Mouse (Mus musculus): ENCODE measurements around the gene Rnf43. TPM values are rescaled to one million over a fixed set of nuclear protein-coding genes. Genes with fewer than 3 reads are reported as not detected.

The Rnf43 gene
- polyA plus RNA-seq, 1 experiment = 3.1 TPM

- no peak for DNase-seq (ENCODE audit: low spot score)
Observed at GRCm38 (mm10) chr11:87759609-87760005, 97.1 kb downstream of the Rnf43 start.

- DNase-seq (ENCODE audit: low spot score) = no peak
Observed at GRCm38 (mm10) chr11:87760301-87761081, 98.0 kb downstream of the Rnf43 start, which contains the start of gene Tspoap1. Tspoap1 (plus strand) TSS chr11:87760541.

- DNase-seq (ENCODE audit: low spot score) = no peak
Observed at GRCm38 (mm10) chr11:87761181-87761721, 98.7 kb downstream of the Rnf43 start.

- no peak for DNase-seq (ENCODE audit: low spot score)
Observed at GRCm38 (mm10) chr11:87761806-87762701, 99.5 kb downstream of the Rnf43 start.

GRCm38 (mm10) chr11:87762702-87763385 lies 100.3 kb downstream of the Rnf43 start:
- DNase-seq (ENCODE audit: low spot score) = no peak

GRCm38 (mm10) chr11:87763511-87763987 lies 101.0 kb downstream of the Rnf43 start:
- no peak for DNase-seq (ENCODE audit: low spot score)

- DNase-seq (ENCODE audit: low spot score) = no peak
Observed at GRCm38 (mm10) chr11:87763988-87764876, 101.7 kb downstream of the Rnf43 start.

GRCm38 (mm10) chr11:87768745-87769144 lies 106.2 kb downstream of the Rnf43 start:
- no peak for DNase-seq (ENCODE audit: low spot score)

GRCm38 (mm10) chr11:87770989-87771388 lies 108.5 kb downstream of the Rnf43 start:
- peak; percentile 61 for DNase-seq (ENCODE audit: low spot score)

GRCm38 (mm10) chr11:87772354-87772753 lies 109.8 kb downstream of the Rnf43 start:
- no peak for DNase-seq (ENCODE audit: low spot score)

- DNase-seq (ENCODE audit: low spot score) = no peak
Observed at GRCm38 (mm10) chr11:87778100-87778765, 115.7 kb downstream of the Rnf43 start.

- no peak for DNase-seq (ENCODE audit: low spot score)
Observed at GRCm38 (mm10) chr11:87778915-87779314, 116.4 kb downstream of the Rnf43 start.

GRCm38 (mm10) chr11:87779392-87779791 lies 116.9 kb downstream of the Rnf43 start:
- no peak for DNase-seq (ENCODE audit: low spot score)

- DNase-seq (ENCODE audit: low spot score) = no peak
Observed at GRCm38 (mm10) chr11:87780130-87780529, 117.6 kb downstream of the Rnf43 start.

Other genes with a start within 250 kb of the Rnf43 start
- not detected in 2 replicates for gene Gm11492, start 96.1 kb upstream of the Rnf43 start, polyA plus RNA-seq (2012; rRNA removed)
- 57.9 and 72.5 TPM in 2 replicates for gene Sept4, start 93.8 kb upstream of the Rnf43 start, polyA plus RNA-seq (2012; rRNA removed)
- gene Mtmr4, start 70.6 kb upstream of the Rnf43 start, polyA plus RNA-seq (2012; rRNA removed) = 26.1 and 27.2 TPM in 2 replicates
- gene Hsf5, start 45.6 kb upstream of the Rnf43 start, polyA plus RNA-seq (2012; rRNA removed) = 0.10 TPM in 2 replicates
- gene Supt4a, start 74.8 kb downstream of the Rnf43 start, polyA plus RNA-seq (2012; rRNA removed) = 94.2 and 98.4 TPM in 2 replicates
- gene Tspoap1, start 97.8 kb downstream of the Rnf43 start, polyA plus RNA-seq (2012; rRNA removed) = 9.7 and 11.4 TPM in 2 replicates
- 0.46 and 1.1 TPM in 2 replicates for gene Mpo, start 130.9 kb downstream of the Rnf43 start, polyA plus RNA-seq (2012; rRNA removed)
- gene Lpo, start 165.6 kb downstream of the Rnf43 start, polyA plus RNA-seq (2012; rRNA removed) = not detected in 2 replicates
- 14.6 and 19.2 TPM in 2 replicates for gene Mks1, start 190.5 kb downstream of the Rnf43 start, polyA plus RNA-seq (2012; rRNA removed)
- not detected in 2 replicates for gene Epx, start 212.8 kb downstream of the Rnf43 start, polyA plus RNA-seq (2012; rRNA removed)
- not detected in 2 replicates for gene Olfr462, start 229.5 kb downstream of the Rnf43 start, polyA plus RNA-seq (2012; rRNA removed)
- gene Olfr463, start 234.7 kb downstream of the Rnf43 start, polyA plus RNA-seq (2012; rRNA removed) = not detected in 2 replicates

All from urinary bladder, adult 2 months (tissue).